Mouse (Mus musculus): ENCODE measurements around the gene Gatad2a.
A peak's percentile ranks its signal among the peaks of the same experiment; 100 is the strongest.
"Not testable (repeated sequence)": the region's sequence is repeated elsewhere in the genome, so short reads cannot be mapped to it uniquely, and the experiment has no call there.

The Gatad2a gene

GRCm38 (mm10) chr8:69973063-69973441 lies 23.1 kb downstream of the Gatad2a start:
- no peak for DNase-seq (ENCODE audit: low read depth, low spot score)
- no peaks in the 10 kb centered on the region for H3K27me3 ChIP-seq (ENCODE audit: control insufficient read depth, insufficient read depth, low read length, poor library complexity, severe bottlenecking)
- H3K36me3 ChIP-seq (ENCODE audit: control insufficient read depth, insufficient read depth, low read length, poor library complexity, severe bottlenecking), result no peaks in the 10 kb centered on the region

- Histone ChIP-seq H3K27me3 (ENCODE audit: control insufficient read depth, insufficient read depth, low read length, poor library complexity, severe bottlenecking) (no peaks in the 10 kb centered on the region), H3K36me3 (ENCODE audit: control insufficient read depth, insufficient read depth, low read length, poor library complexity, severe bottlenecking) (no peaks in the 10 kb centered on the region)
- DNase-seq (ENCODE audit: low read depth, low spot score), result no peak
These were observed 25.3 kb downstream of the Gatad2a start for GRCm38 (mm10) chr8:69970880-69971279.

DNA sequence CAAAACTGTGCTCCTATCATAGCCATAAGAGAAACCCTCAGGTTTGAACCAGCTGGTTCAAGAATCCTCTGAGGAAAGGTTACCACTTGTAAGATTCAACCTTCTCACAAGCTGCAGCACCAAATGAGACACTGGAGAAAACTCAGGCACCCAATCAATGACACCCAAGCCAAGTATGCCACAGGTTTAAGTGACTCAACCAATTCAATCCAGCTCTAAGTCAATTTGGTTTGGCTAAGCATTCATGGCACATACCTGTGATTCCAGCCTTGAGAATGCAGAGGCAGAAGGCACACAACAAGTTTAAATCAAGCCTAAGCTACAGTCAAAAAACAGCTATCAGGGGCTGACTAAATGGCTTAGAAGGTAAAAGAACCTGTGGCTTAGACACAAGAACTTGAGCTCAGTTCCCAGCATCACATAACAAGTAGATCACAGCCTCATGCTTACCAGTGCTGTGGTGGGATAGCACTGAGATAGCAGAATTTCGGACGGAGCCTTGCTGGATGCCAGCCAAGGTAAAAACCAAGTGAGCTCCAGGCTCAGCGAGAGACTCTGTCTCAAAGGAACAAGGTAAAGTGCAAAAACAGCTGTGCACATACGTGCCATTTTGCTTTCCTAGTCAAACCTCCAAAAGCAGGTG lies 28.8 kb downstream of the Gatad2a start:
- no peaks in the 10 kb centered on the region for H3K27me3 ChIP-seq (ENCODE audit: control insufficient read depth, insufficient read depth, low read length, poor library complexity, severe bottlenecking)
- no peaks in the 10 kb centered on the region for H3K36me3 ChIP-seq (ENCODE audit: control insufficient read depth, insufficient read depth, low read length, poor library complexity, severe bottlenecking)
- DNase-seq (ENCODE audit: low read depth, low spot score), result no peak

GRCm38 (mm10) chr8:69959241-69959640 lies 36.9 kb downstream of the Gatad2a start:
- no peaks in the 10 kb centered on the region for H3K36me3 ChIP-seq (ENCODE audit: control insufficient read depth, insufficient read depth, low read length, poor library complexity, severe bottlenecking)
- no peak for DNase-seq (ENCODE audit: low read depth, low spot score)
- H3K27me3 ChIP-seq (ENCODE audit: control insufficient read depth, insufficient read depth, low read length, poor library complexity, severe bottlenecking), result no peaks in the 10 kb centered on the region

GRCm38 (mm10) chr8:69957879-69958278 lies 38.3 kb downstream of the Gatad2a start:
- no peak for DNase-seq (ENCODE audit: low read depth, low spot score)
- H3K36me3 ChIP-seq (ENCODE audit: control insufficient read depth, insufficient read depth, low read length, poor library complexity, severe bottlenecking), result no peaks in the 10 kb centered on the region

DNA sequence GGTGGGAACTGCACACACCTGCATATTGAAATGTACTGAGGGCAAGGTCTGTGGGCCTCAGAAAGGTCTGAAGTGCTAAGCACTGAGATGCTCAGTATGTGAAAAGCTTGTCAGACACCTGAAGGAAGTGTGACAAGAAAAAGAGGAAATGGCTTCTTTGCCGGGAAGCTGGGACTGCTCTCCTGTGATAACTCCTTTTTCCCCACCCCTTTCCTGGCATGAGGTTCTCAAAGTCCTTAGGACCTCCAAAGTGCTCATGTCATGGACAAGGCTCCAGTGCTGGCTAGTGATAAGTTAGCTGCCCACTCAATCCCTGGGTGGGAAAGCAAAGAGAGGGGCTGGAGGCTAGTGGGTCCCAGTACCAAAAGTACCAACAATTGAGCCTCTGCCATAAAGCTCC lies 38.8 kb downstream of the Gatad2a start:
- H3K36me3 ChIP-seq (ENCODE audit: control insufficient read depth, insufficient read depth, low read length, poor library complexity, severe bottlenecking), result no peaks in the 10 kb centered on the region
- no peaks in the 10 kb centered on the region for H3K27me3 ChIP-seq (ENCODE audit: control insufficient read depth, insufficient read depth, low read length, poor library complexity, severe bottlenecking)
- peak; percentile 37 for DNase-seq (ENCODE audit: low read depth, low spot score)

More at GRCm38 (mm10) chr8:69957879-69958278, 38.3 kb downstream of the Gatad2a start:
- H3K27me3 ChIP-seq (ENCODE audit: control insufficient read depth, insufficient read depth, low read length, poor library complexity, severe bottlenecking), result no peaks in the 10 kb centered on the region

- H3K36me3 ChIP-seq (ENCODE audit: control insufficient read depth, insufficient read depth, low read length, poor library complexity, severe bottlenecking), result no peaks in the 10 kb centered on the region
- no peaks in the 10 kb centered on the region for H3K27me3 ChIP-seq (ENCODE audit: control insufficient read depth, insufficient read depth, low read length, poor library complexity, severe bottlenecking)
- DNase-seq (ENCODE audit: low read depth, low spot score), result no peak
These were observed 39.5 kb downstream of the Gatad2a start for GRCm38 (mm10) chr8:69956651-69957050.

DNA sequence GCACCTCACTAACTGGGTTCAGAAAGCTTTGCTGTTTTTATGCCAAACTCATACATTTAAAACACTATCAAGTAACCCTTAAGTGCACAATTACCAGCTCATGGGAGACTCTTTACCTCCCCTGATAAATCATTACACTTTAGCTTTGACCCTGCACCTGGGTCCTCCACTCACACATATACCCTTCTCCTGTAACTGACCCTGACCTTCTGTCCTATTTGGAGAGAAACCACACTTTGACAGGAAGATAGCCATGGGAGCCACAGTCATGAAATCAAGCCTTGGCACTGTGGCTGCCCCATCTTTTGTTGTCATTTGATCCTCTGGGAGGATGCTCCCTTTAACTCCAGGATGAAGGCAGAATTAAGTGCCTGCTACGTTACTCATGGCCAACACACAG lies 41.5 kb downstream of the Gatad2a start:
- Histone ChIP-seq H3K27me3 (ENCODE audit: control insufficient read depth, insufficient read depth, low read length, poor library complexity, severe bottlenecking) (no peaks in the 10 kb centered on the region), H3K36me3 (ENCODE audit: control insufficient read depth, insufficient read depth, low read length, poor library complexity, severe bottlenecking) (no peaks in the 10 kb centered on the region)
- DNase-seq (ENCODE audit: low read depth, low spot score), result no peak

GRCm38 (mm10) chr8:69954213-69954612 lies 42.0 kb downstream of the Gatad2a start:
- H3K36me3 ChIP-seq (ENCODE audit: control insufficient read depth, insufficient read depth, low read length, poor library complexity, severe bottlenecking), result no peaks in the 10 kb centered on the region; the same call in 1 of the 2 replicates
- H3K27me3 ChIP-seq (ENCODE audit: control insufficient read depth, insufficient read depth, low read length, poor library complexity, severe bottlenecking), result no peaks in the 10 kb centered on the region
- no peak for DNase-seq (ENCODE audit: low read depth, low spot score)

GRCm38 (mm10) chr8:69950300-69950699 lies 45.9 kb downstream of the Gatad2a start:
- Histone ChIP-seq H3K27me3 (ENCODE audit: control insufficient read depth, insufficient read depth, low read length, poor library complexity, severe bottlenecking) (no peaks in the 10 kb centered on the region), H3K36me3 (ENCODE audit: control insufficient read depth, insufficient read depth, low read length, poor library complexity, severe bottlenecking) (peaks cover 2% of the 10 kb centered on the region; the same call in 1 of the 2 replicates)
- DNase-seq (ENCODE audit: low read depth, low spot score), result no peak

- not testable (repeated sequence) for H3K36me3 ChIP-seq (ENCODE audit: control insufficient read depth, insufficient read depth, low read length, poor library complexity, severe bottlenecking); DNase-seq (ENCODE audit: low read depth, low spot score); H3K27me3 ChIP-seq (ENCODE audit: control insufficient read depth, insufficient read depth, low read length, poor library complexity, severe bottlenecking)
These were observed 53.7 kb downstream of the Gatad2a start for GRCm38 (mm10) chr8:69942495-69942894.

DNA sequence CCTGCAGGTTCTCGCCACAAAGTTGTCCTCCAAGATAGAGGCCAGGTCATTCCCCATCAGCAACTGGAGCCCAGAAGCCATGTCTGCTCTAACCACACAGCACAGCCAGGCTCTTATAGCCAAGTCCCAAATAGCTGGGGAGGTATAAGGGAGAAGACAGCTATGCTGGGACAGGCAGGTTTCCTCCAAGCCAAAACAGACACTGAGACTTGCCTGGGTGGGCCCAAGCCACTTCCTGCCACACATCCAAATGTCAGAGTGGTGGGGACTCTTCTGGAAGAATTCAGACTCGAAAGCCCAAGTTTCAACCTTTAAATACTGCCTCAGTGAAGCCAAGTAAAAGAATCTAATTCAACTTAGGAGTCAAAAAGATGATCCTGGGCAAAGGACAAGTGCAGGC lies 55.8 kb downstream of the Gatad2a start:
- no peak for DNase-seq (ENCODE audit: low read depth, low spot score)
- H3K36me3 ChIP-seq (ENCODE audit: control insufficient read depth, insufficient read depth, low read length, poor library complexity, severe bottlenecking), result peaks cover 1% of the 10 kb centered on the region; the same call in 1 of the 2 replicates
- H3K27me3 ChIP-seq (ENCODE audit: control insufficient read depth, insufficient read depth, low read length, poor library complexity, severe bottlenecking), result no peaks in the 10 kb centered on the region

- DNase-seq (ENCODE audit: low read depth, low spot score), result no peak
- Histone ChIP-seq H3K36me3 (ENCODE audit: control insufficient read depth, insufficient read depth, low read length, poor library complexity, severe bottlenecking) (peaks cover 2% of the 10 kb centered on the region; the same call in 1 of the 2 replicates), H3K27me3 (ENCODE audit: control insufficient read depth, insufficient read depth, low read length, poor library complexity, severe bottlenecking) (no peaks in the 10 kb centered on the region)
These were observed 56.6 kb downstream of the Gatad2a start for GRCm38 (mm10) chr8:69939633-69940032.

GRCm38 (mm10) chr8:69938245-69938982 lies 57.8 kb downstream of the Gatad2a start:
- Histone ChIP-seq H3K36me3 (ENCODE audit: control insufficient read depth, insufficient read depth, low read length, poor library complexity, severe bottlenecking) (peaks cover 8% of the 10 kb centered on the region; the same call in 1 of the 2 replicates), H3K27me3 (ENCODE audit: control insufficient read depth, insufficient read depth, low read length, poor library complexity, severe bottlenecking) (no peaks in the 10 kb centered on the region)
- DNase-seq (ENCODE audit: low read depth, low spot score), result no peak

DNA sequence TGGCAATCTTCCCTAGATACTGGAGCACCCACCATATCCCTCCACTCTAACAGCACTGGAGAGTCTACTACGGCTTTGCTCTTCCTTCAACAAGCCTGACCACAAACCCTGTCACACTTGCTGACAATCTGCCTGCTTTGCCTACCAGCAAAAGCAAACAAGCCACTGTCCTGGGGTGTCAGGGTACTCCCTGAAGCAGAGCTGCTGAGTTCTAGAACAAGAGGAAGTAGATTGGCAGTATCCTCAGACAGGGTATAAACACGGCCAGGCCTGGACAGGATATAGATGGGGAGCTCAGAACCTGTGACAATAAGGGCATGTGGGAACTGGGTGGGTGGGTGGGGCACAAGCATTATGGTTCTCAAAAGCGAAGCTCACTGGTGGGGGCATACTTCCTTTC lies 58.7 kb downstream of the Gatad2a start:
- Histone ChIP-seq H3K27me3 (ENCODE audit: control insufficient read depth, insufficient read depth, low read length, poor library complexity, severe bottlenecking) (no peaks in the 10 kb centered on the region), H3K36me3 (ENCODE audit: control insufficient read depth, insufficient read depth, low read length, poor library complexity, severe bottlenecking) (peaks cover 8% of the 10 kb centered on the region; the same call in 1 of the 2 replicates)
- DNase-seq (ENCODE audit: low read depth, low spot score), result peak; percentile 64

All from splenic B cell, adult 2 months (primary cell).